Mouse (Mus musculus): ENCODE data around the gene Awat1. TPM values are rescaled to one million over a fixed set of nuclear protein-coding genes. Genes with fewer than 3 reads are reported as not detected.

The Awat1 gene
- total and polyA plus RNA-seq, 3 experiments = not detected

- WGBS = 13% methylated on average over 3 of the region's 3 CpGs
- no peak for DNase-seq
- no peaks in the 10 kb centered on the region for H3K4me1 ChIP-seq (ENCODE audit: control insufficient read depth, insufficient read depth, low read length)
- peak within 1 kb of the TSS; percentile 68 for H3K9ac ChIP-seq (ENCODE audit: low read depth, low read length)
- H3K27ac ChIP-seq = peak within 1 kb of the TSS; percentile 72
- H3K4me3 ChIP-seq = peak within 1 kb of the TSS; percentile 60
- H3K36me3 ChIP-seq (ENCODE audit: control insufficient read depth, insufficient read depth, low read length) = no peaks in the 10 kb centered on the region
- H3K79me2 ChIP-seq (replicated peaks; ENCODE audit: control insufficient read depth, insufficient read depth, low read length) = no peaks in the 10 kb centered on the region
- no peak for TF ChIP-seq EP300 (IDR thresholded peaks at IDR 0.05; ENCODE audit: insufficient read depth, low read depth, low read length)
- no peak for TF ChIP-seq CTCF (IDR thresholded peaks at IDR 0.05)
- no peak for TF ChIP-seq POLR2A (IDR thresholded peaks at IDR 0.05; ENCODE audit: insufficient read depth, low read depth, low read length)
- intact Hi-C loops (cut with DNase I) = no loop called here
- no peaks in the 10 kb centered on the region for H3K27me3 ChIP-seq (ENCODE audit: control insufficient read depth, insufficient read depth, low read length)
Measured at GRCm38 (mm10) chrX:100625546-100625801, 53.4 kb downstream of the Awat1 start, which contains the start of gene Kif4. Gene Kif4 (plus strand): TSS chrX:100625737.

GRCm38 (mm10) chrX:100625802-100626793 lies 54.0 kb downstream of the Awat1 start, which contains the start of gene Pdzd11:
Gene Pdzd11 (minus strand): TSS chrX:100626568.
- intact Hi-C loops (cut with DNase I) = no loop called here
- 15% methylated on average over 62 of the region's 62 CpGs for WGBS

More at GRCm38 (mm10) chrX:100625802-100626793, 54.0 kb downstream of the Awat1 start, which contains the start of gene Pdzd11:
- peak; percentile 87 to 93 for DNase-seq
- TF ChIP-seq POLR2A (IDR thresholded peaks at IDR 0.05; ENCODE audit: insufficient read depth, low read depth, low read length) (peak; percentile 82), CTCF (IDR thresholded peaks at IDR 0.05) (no peak), EP300 (IDR thresholded peaks at IDR 0.05; ENCODE audit: insufficient read depth, low read depth, low read length) (no peak)
- H3K27ac ChIP-seq = peak within 1 kb of the TSS; percentile 72
- H3K36me3 ChIP-seq (ENCODE audit: control insufficient read depth, insufficient read depth, low read length) = no peaks in the 10 kb centered on the region
- no peaks in the 10 kb centered on the region for H3K4me1 ChIP-seq (ENCODE audit: control insufficient read depth, insufficient read depth, low read length)
- H3K79me2 ChIP-seq (replicated peaks; ENCODE audit: control insufficient read depth, insufficient read depth, low read length) = no peaks in the 10 kb centered on the region
- H3K9ac ChIP-seq (ENCODE audit: low read depth, low read length) = peak within 1 kb of the TSS; percentile 68
- H3K27me3 ChIP-seq (ENCODE audit: control insufficient read depth, insufficient read depth, low read length) = no peaks in the 10 kb centered on the region
- H3K4me3 ChIP-seq = peak within 1 kb of the TSS; percentile 60

Other genes with a start within 250 kb of the Awat1 start
- not detected for gene Otud6a, start 143.2 kb upstream of the Awat1 start, total RNA-seq (2021)
- not detected in 2 replicates for gene Otud6a, start 143.2 kb upstream of the Awat1 start, polyA plus RNA-seq (2012; rRNA removed)
- not detected for gene Awat2, start 129.5 kb upstream of the Awat1 start, total RNA-seq (2021)
- 0.12 TPM in 1 of 2 replicates, not detected in the other for gene Awat2, start 129.5 kb upstream of the Awat1 start, polyA plus RNA-seq (2012; rRNA removed)
- gene Igbp1, start 78.0 kb upstream of the Awat1 start, total RNA-seq (2021) = 10 to 100 TPM; 34.9 to 41.9 TPM
- gene Igbp1, start 78.0 kb upstream of the Awat1 start, polyA plus RNA-seq (2012; rRNA removed) = 18.7 and 33.8 TPM in 2 replicates
- gene Dgat2l6, start 47.4 kb upstream of the Awat1 start, total RNA-seq (2021) = not detected
- gene Dgat2l6, start 47.4 kb upstream of the Awat1 start, polyA plus RNA-seq (2012; rRNA removed) = not detected in 2 replicates
- not detected for gene P2ry4, start 22.6 kb downstream of the Awat1 start, total RNA-seq (2021)
- not detected in 2 replicates for gene P2ry4, start 22.6 kb downstream of the Awat1 start, polyA plus RNA-seq (2012; rRNA removed)
- gene Arr3, start 33.2 kb downstream of the Awat1 start, total RNA-seq (2021) = not detected
- gene Arr3, start 33.2 kb downstream of the Awat1 start, polyA plus RNA-seq (2012; rRNA removed) = not detected in 2 replicates
- under 1 TPM; 0.23 to 0.45 TPM for gene Kif4, start 53.5 kb downstream of the Awat1 start, total RNA-seq (2021)
- 0.16 and 0.18 TPM in 2 replicates for gene Kif4, start 53.5 kb downstream of the Awat1 start, polyA plus RNA-seq (2012; rRNA removed)
- 10 to 100 TPM; 21.4 to 26.2 TPM for gene Pdzd11, start 54.3 kb downstream of the Awat1 start, total RNA-seq (2021)
- gene Pdzd11, start 54.3 kb downstream of the Awat1 start, polyA plus RNA-seq (2012; rRNA removed) = 18.3 and 29.1 TPM in 2 replicates
- not detected for gene Gdpd2, start 157.6 kb downstream of the Awat1 start, total RNA-seq (2021)
- gene Gdpd2, start 157.6 kb downstream of the Awat1 start, polyA plus RNA-seq (2012; rRNA removed) = 0.15 and 0.68 TPM in 2 replicates
- gene Dlg3, start 195.5 kb downstream of the Awat1 start, total RNA-seq (2021) = 1 to 10 TPM; 2.6 to 2.7 TPM
- gene Dlg3, start 195.5 kb downstream of the Awat1 start, polyA plus RNA-seq (2012; rRNA removed) = 3.0 and 5.8 TPM in 2 replicates